Mouse (Mus musculus): ENCODE results near the gene Plk3.

DNA sequence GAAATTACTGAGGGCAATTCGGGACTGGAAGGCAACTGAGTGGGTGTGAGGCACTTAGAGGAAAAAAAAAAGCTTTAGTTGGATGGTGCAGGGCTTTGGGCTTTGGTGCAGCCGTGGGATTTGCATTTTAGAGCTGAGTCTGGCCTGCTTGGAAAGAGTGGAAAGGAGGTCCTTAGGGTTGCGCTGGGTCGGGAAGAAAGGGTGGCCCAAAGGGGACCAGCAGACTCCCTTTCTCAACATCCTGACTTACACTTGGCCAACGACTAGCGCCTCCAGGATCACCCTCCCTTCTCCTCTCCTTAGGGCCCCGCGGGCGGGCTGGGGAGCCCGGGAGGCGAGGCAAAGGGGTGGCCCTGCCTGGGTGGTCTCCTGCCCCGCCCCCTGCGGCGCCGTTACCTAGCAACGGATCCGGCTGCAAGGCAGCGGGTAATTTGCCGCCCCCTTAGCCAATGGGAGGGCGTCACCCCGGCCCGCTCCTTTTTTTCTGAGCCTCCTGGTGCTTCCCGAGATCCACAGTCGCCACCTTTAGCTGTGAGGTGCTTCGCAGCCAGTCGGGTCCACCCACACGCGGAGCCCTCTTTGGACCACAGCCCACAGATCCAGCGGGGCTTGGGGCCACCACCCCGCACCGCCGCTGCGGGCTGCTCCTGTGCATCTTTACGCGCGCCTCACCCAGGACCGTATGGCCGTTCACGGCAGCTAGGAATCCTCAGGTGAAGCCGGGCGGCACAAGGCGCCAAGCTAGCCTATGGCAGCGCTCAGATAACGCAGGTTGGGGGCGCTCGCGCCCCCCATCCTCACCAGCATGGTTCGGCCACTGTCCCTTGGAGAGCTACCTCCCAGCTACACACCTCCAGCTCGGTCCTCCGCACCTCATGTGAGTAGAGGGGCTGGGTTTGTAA lies 38.0 kb downstream of the Plk3 start, which contains the start of gene Ptch2:
- TF ChIP-seq HCFC1 (IDR thresholded peaks at IDR 0.05; ENCODE audit: borderline replicate concordance, insufficient read depth, low read length) (no peak), MAFK (IDR thresholded peaks at IDR 0.05; ENCODE audit: insufficient read depth, low read depth, low read length) (no peak), ZC3H11A (IDR thresholded peaks at IDR 0.05; ENCODE audit: borderline replicate concordance, low read depth, low read length) (no peak)
